Mouse (Mus musculus) liver, adult (tissue): Measurements from ENCODE around the gene Gm10413.
"Not testable (repeated sequence)": the region's sequence is repeated elsewhere in the genome, so short reads cannot be mapped to it uniquely, and the experiment has no call there.

ENCODE experiments used
- GATA4 ChIP-seq: IDR thresholded peaks from 2 replicates; pipeline ENCODE4 v1.6.1; 2014; ENCODE audit warnings: mild to moderate bottlenecking, low read length; ENCODE audit not compliant: insufficient replicate concordance

The Gm10413 gene

DNA sequence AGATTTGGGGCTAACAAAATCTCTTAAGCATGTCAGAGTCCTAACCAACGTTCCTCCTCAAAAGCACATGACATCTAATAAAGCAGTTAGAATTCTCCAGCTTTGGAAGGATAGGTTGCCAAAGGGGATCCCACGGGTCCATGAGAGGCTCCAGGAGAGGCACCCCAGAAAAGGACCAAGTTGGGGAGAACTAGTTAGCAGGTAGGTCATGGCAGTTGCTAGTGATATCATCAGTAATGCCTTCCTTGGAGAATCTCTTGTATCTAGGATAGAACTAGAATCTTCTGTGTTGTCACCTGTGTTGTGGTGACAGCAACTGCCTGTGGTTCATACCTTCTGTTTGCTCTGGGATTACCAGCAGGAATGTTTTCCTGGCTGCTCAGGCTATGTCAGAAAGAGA is at the start of gene Gm10413:
Gene Gm10413, plus strand, starts transcription at position 301 of the 400 bp plus-strand sequence.
- TF ChIP-seq GATA4 = not testable (repeated sequence)

DNA sequence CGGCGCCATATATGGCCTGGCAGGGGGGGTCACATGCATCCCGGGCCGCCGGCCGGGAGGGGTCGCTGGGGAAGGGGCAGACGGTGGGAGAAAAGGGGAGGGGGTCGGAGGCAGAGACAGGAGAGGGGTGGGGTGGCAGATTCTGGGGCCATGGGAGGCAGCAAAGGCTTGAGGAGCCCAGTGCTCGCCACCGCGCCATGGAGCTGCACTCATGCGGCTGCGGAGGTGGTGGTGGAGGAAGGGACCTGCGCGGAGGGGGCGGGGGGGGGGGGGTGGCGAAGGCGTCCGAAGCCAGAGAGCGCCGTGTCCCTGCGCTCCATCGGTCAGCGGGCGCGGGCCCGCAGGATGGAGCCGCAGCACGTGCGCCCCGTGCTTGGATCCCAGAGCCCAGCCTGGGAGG is 17.4 kb downstream of the Gm10413 start, which contains the start of gene Gm10409:
Gene Gm10409, plus strand, starts transcription at position 301 of the 400 bp plus-strand sequence.
- TF ChIP-seq GATA4 = not testable (repeated sequence)

DNA sequence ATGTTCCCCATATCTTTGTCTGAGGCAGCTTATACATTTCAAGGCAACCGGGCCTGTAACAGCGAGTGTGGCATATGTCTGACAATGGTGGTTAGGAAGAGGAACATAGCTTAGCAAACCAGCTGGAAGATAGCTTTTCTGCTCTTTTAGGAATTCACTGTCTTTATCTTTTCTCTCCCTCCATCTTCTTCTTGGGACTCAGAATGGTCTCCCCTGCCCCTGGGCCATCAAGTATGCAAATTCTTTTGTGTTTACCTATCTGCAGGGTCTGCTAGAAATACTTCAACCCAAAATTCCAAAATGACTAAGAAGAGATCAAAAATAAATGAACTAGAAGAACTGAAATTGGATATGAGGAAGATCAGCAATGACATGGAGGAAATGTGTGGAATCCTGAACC is 32.9 kb downstream of the Gm10413 start, which contains the start of gene Gm3005:
Gene Gm3005, plus strand, starts transcription at position 301 of the 400 bp plus-strand sequence.
- not testable (repeated sequence) for TF ChIP-seq GATA4

- not testable (repeated sequence) for TF ChIP-seq GATA4
These were observed 54.2 kb downstream of the Gm10413 start, which contains the start of gene Gm10408 for GRCm38 (mm10) chr14:3449079-3449478. Gene Gm10408, plus strand, starts transcription at chr14:3449379.
